Mouse (Mus musculus) heart, postnatal 14 days (tissue): ENCODE data around the gene Lin37. TPM values are rescaled to one million over a fixed set of nuclear protein-coding genes. Genes with fewer than 3 reads are reported as not detected.
A peak's percentile ranks its signal among the peaks of the same experiment; 100 is the strongest.

ENCODE experiments used
- DNase-seq, 2 experiments: peaks; one replicate each; pipeline ENCODE4 v3.0.0; 2021 to 2022
- intact Hi-C: fragments of 180-260 bp; cut with DNase I; formaldehyde crosslinking; loops from one replicate; pipeline ENCODE4 v1.15.1; 2025
- total RNA-seq, 2 experiments: library from RNA; stranded (reverse); gene quantifications; 2 replicates each; pipeline ENCODE4 v1.2.3; 2021

Lin37 gene
- total RNA-seq, 2 experiments from 2014 or later: 14.4 to 16.4 TPM

DNA sequence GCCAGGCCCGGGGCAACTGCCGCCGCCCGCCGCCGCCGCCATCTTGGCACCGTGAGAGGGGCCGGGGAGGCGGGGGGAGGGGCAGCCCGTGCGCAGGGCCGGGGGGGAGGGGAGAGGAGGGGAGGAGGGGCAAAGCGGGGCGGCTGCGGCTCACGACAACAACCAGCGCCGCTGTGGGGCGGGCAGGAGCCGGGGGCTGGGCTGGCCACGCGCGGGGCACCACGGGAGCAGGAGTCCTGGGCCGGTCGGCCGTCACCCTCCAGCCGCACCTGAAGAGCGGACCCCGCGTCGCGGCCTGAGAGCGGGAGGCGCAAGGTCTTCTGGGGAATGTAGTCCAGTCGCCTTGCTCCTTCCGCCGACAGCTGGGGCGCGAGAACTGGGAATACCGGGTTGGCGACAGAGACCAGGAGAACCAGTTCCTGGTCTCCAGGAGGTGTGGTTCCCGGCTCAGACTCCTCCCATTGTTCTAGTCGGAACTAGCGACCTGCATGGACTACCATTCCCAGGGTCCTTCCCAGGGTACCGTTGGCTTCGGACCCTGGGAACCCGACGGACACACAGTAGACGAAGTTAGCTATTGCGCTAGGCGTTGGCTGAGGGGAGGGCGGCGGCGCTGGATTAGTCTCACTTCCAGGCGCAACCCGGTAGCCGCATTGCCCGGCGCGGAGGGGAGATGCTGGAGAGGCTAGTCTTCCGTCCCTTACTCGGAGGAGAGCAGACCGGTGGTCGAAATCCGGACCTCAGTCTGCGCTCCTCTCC, 29.2 kb upstream of the Lin37 start, which contains the start of gene Kmt2b:
Gene Kmt2b, minus strand, starts transcription at position 51 of the 759 bp plus-strand sequence.
- intact Hi-C loops: loop anchor here (1.0 to 2.0 kb wide), 3 partner anchors 19 to 270 kb away; no protein-coding TSS in a partner anchor
- peak; percentile 95 to 97 for DNase-seq

- intact Hi-C loops: loop anchor here (1.0 to 2.0 kb wide), 2 partner anchors 24 to 271 kb away; no protein-coding TSS in a partner anchor
- DNase-seq: peak in 1 of 2 experiments; percentile 47
Measured at GRCm38 (mm10) chr7:30587842-30588667, 28.4 kb upstream of the Lin37 start.

DNA sequence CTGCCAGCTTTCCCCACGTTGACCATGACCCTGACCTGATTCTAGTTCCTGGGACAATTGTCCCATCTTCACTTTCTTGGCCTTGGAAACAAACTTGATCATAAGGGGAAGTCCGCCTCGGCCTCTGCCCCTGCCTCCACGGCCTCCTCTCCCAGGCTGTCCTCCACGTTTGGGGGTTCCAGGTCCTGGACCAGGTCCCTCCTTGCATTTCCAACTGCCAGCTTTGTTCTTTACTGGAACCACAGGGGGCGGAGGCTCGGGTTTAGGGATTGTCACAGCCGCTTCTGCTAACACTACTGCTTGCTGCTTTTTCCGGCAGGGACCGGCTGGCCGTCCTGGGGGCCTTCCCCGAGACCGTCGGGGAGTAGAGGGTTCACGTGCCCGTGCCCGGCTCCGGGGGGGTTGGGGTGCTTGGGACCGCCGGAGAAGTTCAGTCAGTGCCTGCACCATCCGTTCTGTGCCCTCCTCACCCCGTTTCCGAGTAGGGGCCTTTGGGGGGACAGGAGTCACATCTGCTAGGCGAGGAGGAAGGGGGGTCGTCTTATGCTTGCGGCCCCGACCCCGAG, 26.9 kb upstream of the Lin37 start:
- intact Hi-C loops: no loop called here
- no peak for DNase-seq

- DNase-seq: no peak
- intact Hi-C loops: no loop called here
Measured at GRCm38 (mm10) chr7:30585170-30585569, 25.5 kb upstream of the Lin37 start.

DNA sequence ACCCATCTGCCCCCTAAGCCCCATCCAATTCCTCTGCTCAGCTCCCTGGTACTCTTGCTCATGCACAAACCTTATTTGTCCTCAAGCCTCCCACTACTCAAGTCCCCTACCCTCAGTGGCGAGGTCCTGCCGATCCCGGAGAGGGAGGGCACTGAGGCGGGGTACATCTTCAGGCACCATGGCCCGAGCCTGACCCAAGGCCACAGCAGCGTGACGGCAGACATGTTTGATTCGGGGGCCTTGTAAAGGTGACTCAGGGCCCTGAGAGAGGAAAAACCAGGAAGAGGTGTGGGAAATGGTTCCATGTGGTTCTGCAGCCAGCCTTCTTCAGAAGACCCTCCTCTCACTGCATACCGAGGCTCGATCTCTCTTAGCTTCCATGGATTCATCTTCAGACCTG, 24.7 kb upstream of the Lin37 start:
- DNase-seq: no peak
- intact Hi-C loops: no loop called here

- intact Hi-C loops: no loop called here
- no peak for DNase-seq
Measured at GRCm38 (mm10) chr7:30581547-30581946, 21.9 kb upstream of the Lin37 start.

- DNase-seq: no peak
- intact Hi-C loops: no loop called here
Measured at GRCm38 (mm10) chr7:30579950-30580349, 20.3 kb upstream of the Lin37 start.

DNA sequence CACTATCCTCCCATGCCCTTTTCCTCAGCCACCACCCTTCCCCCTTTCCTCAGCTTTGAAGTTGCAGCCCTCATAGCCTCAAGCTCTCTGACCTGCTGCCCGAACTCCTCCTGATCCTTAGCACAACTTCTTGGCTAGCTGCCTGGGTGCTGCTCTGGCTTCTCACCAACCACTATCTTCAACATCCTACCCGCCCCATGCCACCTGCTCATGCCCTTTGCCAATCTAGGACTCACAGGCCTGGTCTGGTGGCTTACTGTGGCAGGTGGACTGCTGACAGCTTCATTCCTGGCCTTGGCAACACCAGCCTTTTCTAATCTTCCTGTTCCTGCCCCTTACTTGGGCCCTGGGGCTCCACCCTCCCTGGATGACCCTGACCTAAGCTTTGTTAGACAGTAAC, 13.3 kb upstream of the Lin37 start:
- DNase-seq: peak; percentile 49 to 70
- intact Hi-C loops: no loop called here

- no peak for DNase-seq
- intact Hi-C loops: no loop called here
Measured at GRCm38 (mm10) chr7:30572389-30572788, 12.8 kb upstream of the Lin37 start.

DNA sequence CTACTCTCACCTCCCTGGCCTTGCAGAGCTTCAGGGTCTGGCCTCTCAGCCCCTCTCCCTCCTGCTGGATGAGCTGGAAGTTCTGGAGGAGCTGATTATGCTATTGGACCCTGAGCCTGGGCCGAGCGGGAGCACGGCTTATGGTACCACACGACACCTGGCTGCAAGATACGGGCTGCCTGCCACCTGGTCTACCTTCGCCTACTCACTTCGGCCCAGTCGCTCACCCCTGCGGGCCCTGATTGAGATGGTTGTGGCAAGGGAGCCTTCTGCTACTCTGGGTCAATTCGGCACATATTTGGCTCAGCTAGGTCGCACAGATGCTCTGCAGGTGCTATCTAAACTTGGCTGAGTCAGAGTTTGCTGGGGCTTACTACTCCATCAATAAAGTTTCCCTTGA, 7.9 kb upstream of the Lin37 start:
- DNase-seq: no peak
- intact Hi-C loops: no loop called here

GRCm38 (mm10) chr7:30566033-30566432, 6.4 kb upstream of the Lin37 start:
- DNase-seq: no peak
- intact Hi-C loops: no loop called here

- intact Hi-C loops: loop anchor here (1.0 to 2.0 kb wide), 2 partner anchors 18 to 23 kb away; partner anchors contain the start of gene Kmt2b
- no peak for DNase-seq
Measured at GRCm38 (mm10) chr7:30564970-30565571, 5.4 kb upstream of the Lin37 start, which contains the start of gene Igflr1. Igflr1 (plus strand) TSS chr7:30565427.

- DNase-seq: no peak
- intact Hi-C loops: loop anchor here (1.0 to 2.0 kb wide), 2 partner anchors 19 to 24 kb away; partner anchors contain the start of gene Kmt2b
Measured at GRCm38 (mm10) chr7:30563906-30564280, 4.3 kb upstream of the Lin37 start.

DNA sequence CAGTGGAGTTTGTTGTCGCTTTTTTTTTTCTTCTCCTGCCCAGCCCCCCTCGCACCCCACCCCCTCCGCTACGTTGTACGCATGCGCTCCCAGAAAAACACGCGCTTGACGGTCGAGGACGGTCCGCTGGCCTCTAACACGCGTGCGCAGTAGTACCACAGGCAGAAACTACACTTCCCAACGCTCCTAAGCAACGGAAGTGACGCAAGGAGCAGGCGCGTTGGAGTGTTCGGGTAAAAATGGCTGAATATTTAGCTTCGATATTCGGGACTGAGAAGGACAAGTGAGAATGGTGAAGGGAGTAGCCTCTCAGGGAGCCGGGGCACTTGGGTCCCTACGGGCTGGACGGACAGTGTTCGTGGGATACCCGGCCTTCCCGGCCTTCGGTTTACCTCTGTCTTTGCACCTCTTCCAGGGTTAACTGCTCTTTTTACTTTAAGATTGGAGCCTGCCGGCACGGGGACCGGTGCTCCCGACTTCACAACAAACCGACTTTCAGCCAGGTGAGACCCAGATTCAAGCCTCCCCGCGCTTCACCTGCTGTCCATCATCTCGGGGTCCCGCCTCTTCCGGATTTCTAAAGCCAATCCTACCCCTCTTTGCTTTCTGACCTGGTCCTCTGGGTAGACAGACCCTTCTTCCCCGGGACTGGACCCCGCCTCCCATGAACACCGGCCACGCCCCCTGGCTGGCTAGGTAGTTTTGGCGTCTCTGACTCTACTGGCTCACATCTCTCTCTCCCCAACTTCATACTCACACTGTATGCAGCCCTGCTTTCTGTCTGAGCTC, 3.7 kb upstream of the Lin37 start, which contains the start of the genes U2af1l4, Gm49396 and Psenen:
Gene U2af1l4, plus strand, starts transcription at position 185 of the 789 bp plus-strand sequence.
Gene Gm49396, plus strand, starts transcription at position 228 of the 789 bp plus-strand sequence.
Gene Psenen, minus strand, starts transcription at position 511 of the 789 bp plus-strand sequence.
- DNase-seq: peak; percentile 96
- intact Hi-C loops: no loop called here

- no peak for DNase-seq
Measured at GRCm38 (mm10) chr7:30562526-30563116, 3.0 kb upstream of the Lin37 start.

DNA sequence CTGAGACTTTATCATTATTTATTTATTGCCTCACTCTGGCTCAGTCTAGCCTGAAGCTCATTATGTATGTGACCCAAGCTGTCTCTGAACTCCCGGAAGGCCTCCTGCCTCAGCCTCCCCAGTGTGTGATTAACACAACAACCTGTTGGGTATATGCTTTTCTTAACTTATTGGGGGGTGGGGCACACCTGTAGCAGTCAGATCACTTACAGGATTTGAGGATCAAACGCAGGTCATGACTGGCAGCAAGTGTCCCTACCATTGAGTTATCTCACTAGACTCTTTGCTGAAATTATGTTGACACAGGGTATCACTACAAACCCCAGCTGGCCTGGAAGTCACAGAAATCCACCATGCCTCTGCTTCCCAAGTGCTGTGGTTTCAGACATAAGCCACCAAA, 658 bp upstream of the Lin37 start:
- intact Hi-C loops: no loop called here
- no peak for DNase-seq

More at GRCm38 (mm10) chr7:30562526-30563116, 3.0 kb upstream of the Lin37 start:
- intact Hi-C loops: no loop called here

GRCm38 (mm10) chr7:30558656-30559442, 789 bp downstream of the Lin37 start:
- intact Hi-C loops: no loop called here

GRCm38 (mm10) chr7:30557901-30558514, 1.6 kb downstream of the Lin37 start:
- no peak for DNase-seq
- intact Hi-C loops: no loop called here

More at GRCm38 (mm10) chr7:30558656-30559442, 789 bp downstream of the Lin37 start:
- DNase-seq: no peak
